Mouse (Mus musculus) embryo, embryonic 11.5 days (tissue): ENCODE measurements around the gene Lrrc10b.

Experiments
- DNase-seq: peaks from one replicate; pipeline ENCODE4 v3.0.0-alpha.2; 2012; ENCODE audit warnings: low read depth, low spot score

The Lrrc10b gene

GRCm38 (mm10) chr19:10444685-10445369 lies 12.4 kb downstream of the Lrrc10b start:
- DNase-seq, result no peak

- DNase-seq, result no peak
Measured at GRCm38 (mm10) chr19:10437521-10437920, 19.8 kb downstream of the Lrrc10b start.

GRCm38 (mm10) chr19:10436726-10437125 lies 20.5 kb downstream of the Lrrc10b start:
- no peak for DNase-seq

- peak; percentile 62 for DNase-seq
Measured at GRCm38 (mm10) chr19:10435908-10436307, 21.4 kb downstream of the Lrrc10b start.

- DNase-seq, result no peak
Measured at GRCm38 (mm10) chr19:10434927-10435326, 22.3 kb downstream of the Lrrc10b start.

GRCm38 (mm10) chr19:10433879-10434540 lies 23.3 kb downstream of the Lrrc10b start:
- no peak for DNase-seq

GRCm38 (mm10) chr19:10433225-10433624 lies 24.0 kb downstream of the Lrrc10b start:
- no peak for DNase-seq

GRCm38 (mm10) chr19:10431841-10432240 lies 25.4 kb downstream of the Lrrc10b start:
- no peak for DNase-seq

- no peak for DNase-seq
Measured at GRCm38 (mm10) chr19:10431410-10431809, 25.9 kb downstream of the Lrrc10b start.

- DNase-seq, result no peak
Measured at GRCm38 (mm10) chr19:10429371-10429770, 27.9 kb downstream of the Lrrc10b start.

- no peak for DNase-seq
Measured at GRCm38 (mm10) chr19:10427431-10427830, 29.8 kb downstream of the Lrrc10b start.

- DNase-seq, result no peak
Measured at GRCm38 (mm10) chr19:10426793-10427192, 30.5 kb downstream of the Lrrc10b start.

GRCm38 (mm10) chr19:10426312-10426711 lies 31.0 kb downstream of the Lrrc10b start:
- no peak for DNase-seq

- no peak for DNase-seq
Measured at GRCm38 (mm10) chr19:10425484-10426270, 31.6 kb downstream of the Lrrc10b start.

- DNase-seq, result no peak
Measured at GRCm38 (mm10) chr19:10424751-10425150, 32.5 kb downstream of the Lrrc10b start.

GRCm38 (mm10) chr19:10421986-10422976 lies 35.0 kb downstream of the Lrrc10b start:
- DNase-seq, result no peak

- DNase-seq, result no peak
Measured at GRCm38 (mm10) chr19:10417436-10417835, 39.8 kb downstream of the Lrrc10b start.

GRCm38 (mm10) chr19:10416889-10417288 lies 40.4 kb downstream of the Lrrc10b start:
- DNase-seq, result no peak

- no peak for DNase-seq
Measured at GRCm38 (mm10) chr19:10415508-10415907, 41.8 kb downstream of the Lrrc10b start.

- DNase-seq, result peak; percentile 88
Measured at GRCm38 (mm10) chr19:10413701-10414242, 43.5 kb downstream of the Lrrc10b start.
